Mouse (Mus musculus) stomach, postnatal 0 days (tissue): ENCODE measurements at regions not wholly inside any gene's neighbourhood (a gene's known extent, or its start where the extent isn't known, plus 50 kb on each side); places are given as distances from the start of the nearest gene placed in this dataset.
A peak's percentile ranks its signal among the peaks of the same experiment; 100 is the strongest.
"Not testable (repeated sequence)": the region's sequence is repeated elsewhere in the genome, so short reads cannot be mapped to it uniquely, and the experiment has no call there.

ENCODE experiments used
- ATAC-seq: fragments of 200-750 bp; cut with Nextera tagmentation; 2 replicates; pipeline ENCODE4 v1.8.0; 2017; ENCODE audit not compliant: low FRiP score, low TSS enrichment
- DNase-seq: peaks from one replicate; pipeline ENCODE4 v3.0.0-alpha.2; 2016; ENCODE audit warnings: low spot score
- H3K27ac ChIP-seq: fragments of 300-500 bp; sonication (generic); replicated peaks from 2 replicates; pipeline ENCODE4 v1.5.1; 2014; ENCODE audit warnings: mild to moderate bottlenecking, control low read depth
- H3K27me3 ChIP-seq: fragments of 300-500 bp; sonication (generic); 2 replicates; pipeline ENCODE4 v1.6.1; 2014; ENCODE audit warnings: low read length; ENCODE audit not compliant: control insufficient read depth, insufficient read depth
- H3K36me3 ChIP-seq: fragments of 300-500 bp; sonication (generic); 2 replicates; pipeline ENCODE4 v1.6.1; 2014; ENCODE audit warnings: low read length, mixed read lengths; ENCODE audit not compliant: control insufficient read depth, insufficient read depth
- H3K4me1 ChIP-seq: fragments of 300-500 bp; sonication (generic); replicated peaks from 2 replicates; pipeline ENCODE4 v1.6.1; 2014; ENCODE audit warnings: antibody characterized with exemption; ENCODE audit not compliant: control insufficient read depth, insufficient read depth
- H3K4me2 ChIP-seq: fragments of 300-500 bp; sonication (generic); replicated peaks from 2 replicates; pipeline ENCODE4 v1.6.1; 2014; ENCODE audit warnings: low read depth, mild to moderate bottlenecking, control low read depth, moderate library complexity
- H3K4me3 ChIP-seq: fragments of 300-500 bp; sonication (generic); 2 replicates; pipeline ENCODE4 v1.5.1; 2014; ENCODE audit warnings: low read depth, low read length, control low read depth
- H3K9ac ChIP-seq: fragments of 300-500 bp; sonication (generic); 2 replicates; pipeline ENCODE4 v1.6.1; 2014; ENCODE audit warnings: mild to moderate bottlenecking, low read length, control low read depth, mixed read lengths
- H3K9me3 ChIP-seq: fragments of 300-500 bp; sonication (generic); 2 replicates; pipeline ENCODE4 v1.6.1; 2016; ENCODE audit warnings: low read length; ENCODE audit not compliant: control insufficient read depth
- CTCF ChIP-seq: IDR thresholded peaks from 2 replicates; pipeline ENCODE4 v1.5.1; 2016; ENCODE audit warnings: antibody characterized with exemption, low read depth, mild to moderate bottlenecking, moderate library complexity
- EP300 ChIP-seq: optimal IDR thresholded peaks from 2 replicates; pipeline ENCODE3; 2016; ENCODE audit warnings: antibody characterized with exemption
- WGBS: fragments of 180-500 bp; shearing (Covaris S2); extraction: QIAGEN DNeasy Blood & Tissue Kit; methylation state at CpG from one replicate; pipeline ENCODE4 v1.1.7; 2014; 5-methylcytosine and 5-hydroxymethylcytosine counted together

DNA sequence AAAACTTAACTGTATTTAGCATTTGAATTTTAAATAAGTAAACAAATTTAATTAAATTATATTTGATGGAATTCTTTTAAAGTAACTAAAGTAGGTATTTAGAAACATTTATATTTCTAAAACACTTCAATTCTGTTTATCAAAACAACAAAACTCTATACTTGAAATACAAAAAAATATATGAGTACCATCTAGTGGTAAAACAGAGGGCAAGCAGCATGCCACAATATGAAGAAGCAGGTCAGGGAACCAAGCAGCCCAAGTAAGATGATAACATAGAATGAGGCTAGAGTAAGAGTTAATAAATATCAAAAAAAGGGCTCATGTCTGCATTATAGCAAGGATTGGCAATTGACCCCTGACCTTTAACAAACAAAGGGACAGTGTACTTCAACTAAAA, 639.7 kb downstream of the Cdh10 start:
- Histone ChIP-seq H3K4me3 (no peak overlapping the region), H3K27me3 (no peaks in the 10 kb centered on the region), H3K9me3 (no peaks in the 10 kb centered on the region), H3K4me1 (no peaks in the 10 kb centered on the region), H3K9ac (no peak overlapping the region), H3K27ac (no peak overlapping the region), H3K4me2 (no peak overlapping the region), H3K36me3 (no peaks in the 10 kb centered on the region)
- no peak for TF ChIP-seq EP300
- TF ChIP-seq CTCF = no peak
- ATAC-seq (no peak), DNase-seq (no peak)

GRCm38 (mm10) chr15:19473521-19473920, 654.8 kb downstream of the Cdh10 start:
- no peak overlapping the region for H3K9ac ChIP-seq
- no peaks in the 10 kb centered on the region for H3K9me3 ChIP-seq
- no peaks in the 10 kb centered on the region for H3K4me1 ChIP-seq
- no peak overlapping the region for H3K4me3 ChIP-seq
- TF ChIP-seq CTCF (peak; percentile 60), EP300 (no peak)
- H3K36me3 ChIP-seq = no peaks in the 10 kb centered on the region
- no peak overlapping the region for H3K27ac ChIP-seq
- H3K4me2 ChIP-seq = no peak overlapping the region
- 27% methylated on average over 2 of the region's 2 CpGs for WGBS
- DNase-seq (no peak), ATAC-seq (no peak)
- no peaks in the 10 kb centered on the region for H3K27me3 ChIP-seq

- H3K27ac ChIP-seq, H3K4me2 ChIP-seq, H3K9me3 ChIP-seq, DNase-seq, H3K9ac ChIP-seq, H3K4me1 ChIP-seq, H3K4me3 ChIP-seq, H3K36me3 ChIP-seq, ATAC-seq, H3K27me3 ChIP-seq: not testable (repeated sequence)
Measured at GRCm38 (mm10) chr15:19493556-19493955, 674.8 kb downstream of the Cdh10 start.

DNA sequence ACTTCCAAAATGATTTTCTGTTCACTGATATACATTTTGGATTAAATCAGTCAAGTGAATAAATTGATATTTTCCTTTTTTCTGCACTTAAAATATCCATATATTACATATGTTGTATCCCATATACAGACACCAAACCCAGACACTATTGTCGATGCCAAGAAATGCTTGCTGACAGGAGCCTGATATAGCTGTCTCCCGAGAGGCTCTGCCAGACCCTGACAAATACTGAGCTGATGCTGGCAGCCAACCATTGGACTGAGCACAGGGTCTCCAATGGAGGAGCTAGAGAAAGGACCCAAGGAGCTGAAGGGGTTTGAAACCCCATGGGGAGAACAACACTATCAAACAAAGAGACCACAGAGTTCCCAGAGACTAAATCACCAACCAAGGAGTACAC, 700.6 kb downstream of the Cdh10 start:
- H3K36me3 ChIP-seq = no peaks in the 10 kb centered on the region
- no peak for ATAC-seq
- no peaks in the 10 kb centered on the region for H3K9me3 ChIP-seq
- no peak overlapping the region for H3K9ac ChIP-seq
- DNase-seq = no peak
- no peak overlapping the region for H3K4me3 ChIP-seq
- WGBS = 70% methylated on average over 2 of the region's 2 CpGs
- no peaks in the 10 kb centered on the region for H3K4me1 ChIP-seq
- H3K27ac ChIP-seq = no peak overlapping the region
- TF ChIP-seq CTCF = no peak
- no peak for TF ChIP-seq EP300
- no peak overlapping the region for H3K4me2 ChIP-seq
- no peaks in the 10 kb centered on the region for H3K27me3 ChIP-seq

- no peak overlapping the region for H3K4me3 ChIP-seq
- 81% methylated on average over 4 of the region's 4 CpGs for WGBS
- H3K27ac ChIP-seq = no peak overlapping the region
- H3K9me3 ChIP-seq = no peaks in the 10 kb centered on the region
- DNase-seq (no peak), ATAC-seq (no peak)
- no peak overlapping the region for H3K9ac ChIP-seq
- H3K36me3 ChIP-seq = no peaks in the 10 kb centered on the region
- H3K4me2 ChIP-seq = no peak overlapping the region
- TF ChIP-seq EP300 = no peak
- TF ChIP-seq CTCF = no peak
- H3K4me1 ChIP-seq = no peaks in the 10 kb centered on the region
- H3K27me3 ChIP-seq = no peaks in the 10 kb centered on the region
Measured at GRCm38 (mm10) chr15:19540676-19541075, 721.9 kb downstream of the Cdh10 start.

- no peak for DNase-seq
- no peaks in the 10 kb centered on the region for H3K4me1 ChIP-seq
- H3K9me3 ChIP-seq = no peaks in the 10 kb centered on the region
- no peak for TF ChIP-seq CTCF
- no peak for TF ChIP-seq EP300
- H3K36me3 ChIP-seq = no peaks in the 10 kb centered on the region
- no peak overlapping the region for H3K4me2 ChIP-seq
- no peak for ATAC-seq
- H3K4me3 ChIP-seq = no peak overlapping the region
- H3K27ac ChIP-seq = no peak overlapping the region
- H3K27me3 ChIP-seq = no peaks in the 10 kb centered on the region
- H3K9ac ChIP-seq = no peak overlapping the region
Measured at GRCm38 (mm10) chr15:19549757-19550156, 731.0 kb downstream of the Cdh10 start.

DNA sequence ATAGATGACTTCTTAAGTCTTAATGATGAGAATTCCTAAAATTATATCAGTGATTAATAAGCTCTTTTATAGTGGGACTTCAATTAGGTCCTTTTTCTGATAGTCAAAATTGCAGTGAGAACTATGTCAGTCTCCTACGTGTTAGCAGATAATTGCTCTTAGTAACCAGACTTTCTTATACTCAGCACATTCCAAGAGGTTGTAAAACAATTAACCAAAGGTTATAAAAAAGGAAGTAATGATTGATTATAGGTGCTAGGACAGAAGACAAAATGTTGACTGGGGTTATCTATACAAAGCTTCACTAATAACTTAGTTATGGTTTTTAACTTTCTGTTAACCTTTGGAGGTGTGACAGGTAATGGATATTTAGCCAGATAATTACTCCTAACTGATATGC, 766.0 kb downstream of the Cdh10 start:
- Histone ChIP-seq H3K9ac (no peak overlapping the region), H3K4me1 (no peaks in the 10 kb centered on the region), H3K36me3 (no peaks in the 10 kb centered on the region), H3K4me2 (no peak overlapping the region), H3K4me3 (no peak overlapping the region), H3K27ac (no peak overlapping the region), H3K27me3 (no peaks in the 10 kb centered on the region), H3K9me3 (no peaks in the 10 kb centered on the region)
- ATAC-seq = no peak
- 41% methylated on average over 1 of the region's 1 CpGs for WGBS
- DNase-seq = no peak
- TF ChIP-seq CTCF (no peak), EP300 (no peak)
